Mouse (Mus musculus) heart, postnatal 10 days (tissue): Measurements from ENCODE around the gene Senp6. TPM values are rescaled to one million over a fixed set of nuclear protein-coding genes. Genes with fewer than 3 reads are reported as not detected.
A peak's percentile ranks its signal among the peaks of the same experiment; 100 is the strongest.
"Not testable (repeated sequence)": the region's sequence is repeated elsewhere in the genome, so short reads cannot be mapped to it uniquely, and the experiment has no call there.

Source experiments
- DNase-seq, 2 experiments: peaks; one replicate each; pipeline ENCODE4 v3.0.0; 2021
- intact Hi-C: fragments of 180-260 bp; cut with DNase I; formaldehyde crosslinking; loops from one replicate; pipeline ENCODE4 v1.15.1; 2025
- total RNA-seq, 2 experiments: library from RNA; stranded (reverse); gene quantifications; 2 replicates each; pipeline ENCODE4 v1.2.3; 2021

Gene Senp6
- total RNA-seq: 10 to 100 TPM; 87.9 to 91.3 TPM

DNA sequence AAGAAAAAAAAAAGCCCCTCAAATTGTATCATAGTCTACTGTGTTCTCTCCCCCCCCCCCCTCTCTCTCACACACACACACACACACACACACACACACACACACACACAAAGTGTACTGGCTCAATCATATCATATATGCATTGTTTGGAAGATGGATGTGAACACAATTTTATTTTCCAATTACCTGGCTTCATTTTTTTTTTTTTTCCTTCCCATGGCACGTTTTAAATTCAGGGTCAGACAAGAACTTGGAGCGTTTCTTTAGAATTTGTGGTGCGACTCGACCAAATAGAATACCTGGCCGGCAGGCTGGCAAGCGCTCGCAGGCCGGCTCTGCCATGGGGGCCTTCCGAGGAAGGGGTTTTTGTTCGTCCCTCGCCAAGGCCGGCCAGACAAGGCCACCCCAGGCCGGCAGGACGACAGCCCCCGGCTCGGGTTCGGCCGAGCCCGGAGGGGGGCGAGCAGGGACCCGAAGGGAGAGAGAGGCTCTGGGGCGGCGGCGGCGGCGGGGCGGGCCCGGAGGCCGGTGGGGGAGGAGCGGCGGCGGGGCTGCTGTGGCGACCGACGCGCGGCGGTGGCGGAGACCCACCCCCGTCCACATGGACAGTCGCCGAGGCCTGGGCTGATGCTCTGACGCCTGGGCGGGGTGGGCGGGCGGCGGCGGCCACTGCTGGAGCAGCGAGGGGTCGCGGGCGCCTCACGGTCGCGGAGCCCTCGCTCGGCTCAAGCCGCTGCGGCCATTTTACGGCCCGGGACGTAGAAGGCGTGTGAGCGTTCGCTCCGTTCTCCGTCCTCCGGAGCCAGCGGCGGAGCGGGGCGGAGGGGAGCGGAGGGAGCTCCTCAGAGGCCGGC is at the start of gene Senp6:
TSS of gene Senp6 (plus strand) at position 537 of the 854 bp plus-strand sequence.
- DNase-seq: peak; percentile 83 to 84
- intact Hi-C loops: no loop called here

DNA sequence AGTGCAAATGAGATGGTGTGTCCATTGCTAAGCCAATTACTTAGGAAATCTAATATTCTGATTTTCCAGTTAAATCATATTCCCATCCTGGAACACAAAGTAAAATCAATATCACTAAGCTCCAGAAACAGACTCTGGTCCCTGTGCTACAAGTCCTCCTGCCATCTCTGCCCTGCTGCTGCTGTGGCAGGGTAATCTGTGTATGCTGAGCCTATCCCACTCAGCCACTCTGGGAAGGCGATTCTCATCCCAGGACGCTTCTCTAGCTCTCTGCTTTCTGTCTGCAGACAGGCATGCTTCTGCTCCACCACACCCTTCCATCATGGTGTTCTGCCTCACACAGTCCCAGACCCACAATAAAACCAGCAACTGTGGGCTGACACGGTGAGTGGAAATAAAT is 46.3 kb upstream of the Senp6 start:
- intact Hi-C loops: loop anchor here (10.0 kb wide), 1 partner anchor 1246 kb away; no protein-coding TSS in a partner anchor
- no peak for DNase-seq

DNA sequence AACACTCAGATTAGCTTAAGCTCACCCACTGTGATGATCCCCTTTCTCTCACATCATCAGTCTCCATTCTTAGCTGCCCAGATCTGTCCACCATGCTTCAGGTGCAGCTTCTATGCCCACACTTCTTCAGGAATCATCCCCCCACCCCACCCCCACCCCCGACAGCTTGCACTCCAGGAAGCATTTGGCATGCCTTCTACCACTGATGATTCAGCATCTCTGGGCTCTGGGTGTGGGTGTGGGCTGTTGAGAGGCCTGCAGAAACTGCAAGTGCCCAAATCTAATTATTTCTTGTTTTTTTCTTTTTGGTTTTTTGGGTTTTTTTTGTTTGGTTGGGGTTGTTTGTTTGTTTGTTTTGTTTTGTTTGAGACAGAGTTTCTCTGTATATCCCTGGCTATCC is 45.1 kb upstream of the Senp6 start:
- intact Hi-C loops: loop anchor here (10.0 kb wide), 1 partner anchor 1247 kb away; no protein-coding TSS in a partner anchor
- no peak for DNase-seq

DNA sequence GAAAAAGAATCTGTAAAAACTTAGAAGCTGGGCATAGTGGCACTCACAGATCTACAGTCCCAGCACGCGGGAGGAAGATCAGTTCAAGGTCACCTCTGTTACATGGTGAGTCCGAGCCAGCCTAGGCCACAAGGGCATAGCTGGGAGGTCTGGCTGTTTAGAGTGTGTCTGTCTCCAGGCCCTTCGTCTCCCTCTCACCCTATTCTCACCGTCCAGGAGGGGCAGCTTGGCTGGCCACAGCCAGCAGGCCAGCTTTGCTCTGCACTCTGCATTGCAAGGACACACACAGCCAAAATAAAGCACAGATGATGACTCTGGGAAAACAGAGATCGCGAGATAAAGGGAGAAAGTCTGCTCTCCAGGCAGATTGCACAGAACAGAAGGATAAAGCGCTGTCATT is 43.9 kb upstream of the Senp6 start:
- DNase-seq: peak; percentile 14 to 23
- intact Hi-C loops: loop anchor here (10.0 kb wide), 1 partner anchor 1248 kb away; no protein-coding TSS in a partner anchor

DNA sequence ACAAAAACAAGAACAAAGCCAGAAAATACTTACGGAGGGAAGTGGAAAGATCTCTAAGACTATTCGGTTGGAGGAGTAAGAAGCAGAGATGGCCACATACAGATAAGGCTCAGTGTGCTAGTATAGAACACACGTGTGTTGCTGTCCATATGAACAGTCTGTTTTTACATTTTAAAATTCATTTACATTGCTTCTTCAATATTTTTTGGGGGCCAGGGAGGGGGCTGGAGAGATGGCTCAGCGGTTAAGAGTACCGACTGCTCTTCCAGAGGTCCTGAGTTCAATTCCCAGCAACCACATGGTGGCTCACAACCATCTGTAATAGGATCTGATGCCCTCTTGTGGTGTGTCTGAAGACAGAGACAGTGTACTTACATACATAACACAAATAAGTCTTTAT is 41.4 kb upstream of the Senp6 start:
- DNase-seq: not testable (repeated sequence)
- intact Hi-C loops: loop anchor here (5.0 to 10.0 kb wide), 2 partner anchors 303 to 1251 kb away; no protein-coding TSS in a partner anchor

- intact Hi-C loops: loop anchor here (5.0 to 10.0 kb wide), 2 partner anchors 304 to 1251 kb away; no protein-coding TSS in a partner anchor
- peak; percentile 81 to 89 for DNase-seq
These were observed 40.7 kb upstream of the Senp6 start for GRCm38 (mm10) chr9:80026017-80026416.

DNA sequence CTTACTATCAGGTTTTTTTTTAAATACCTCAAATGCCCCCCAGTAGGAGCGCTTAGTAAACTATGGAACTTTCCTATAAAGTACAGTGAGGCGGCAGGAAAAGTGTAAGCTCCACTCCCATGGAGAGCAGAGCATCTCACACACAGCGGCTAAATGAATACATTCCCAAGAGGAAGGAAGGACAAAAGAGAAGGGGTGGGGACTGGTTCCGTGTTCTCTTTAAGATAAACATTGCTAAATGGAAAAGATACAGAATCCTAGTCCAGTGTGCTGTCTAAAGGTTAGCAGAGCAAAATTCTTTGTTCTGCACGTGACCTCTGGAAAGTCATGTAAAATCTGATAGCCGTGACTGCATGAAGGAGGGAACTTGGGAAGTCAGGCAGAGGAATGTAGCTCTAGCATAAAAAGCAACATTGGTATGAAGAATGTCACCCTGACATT is 40.1 kb upstream of the Senp6 start:
- intact Hi-C loops: loop anchor here (5.0 to 10.0 kb wide), 2 partner anchors 304 to 1252 kb away; no protein-coding TSS in a partner anchor
- no peak for DNase-seq

GRCm38 (mm10) chr9:80037262-80037996 is 29.3 kb upstream of the Senp6 start:
- no peak for DNase-seq
- intact Hi-C loops: no loop called here

DNA sequence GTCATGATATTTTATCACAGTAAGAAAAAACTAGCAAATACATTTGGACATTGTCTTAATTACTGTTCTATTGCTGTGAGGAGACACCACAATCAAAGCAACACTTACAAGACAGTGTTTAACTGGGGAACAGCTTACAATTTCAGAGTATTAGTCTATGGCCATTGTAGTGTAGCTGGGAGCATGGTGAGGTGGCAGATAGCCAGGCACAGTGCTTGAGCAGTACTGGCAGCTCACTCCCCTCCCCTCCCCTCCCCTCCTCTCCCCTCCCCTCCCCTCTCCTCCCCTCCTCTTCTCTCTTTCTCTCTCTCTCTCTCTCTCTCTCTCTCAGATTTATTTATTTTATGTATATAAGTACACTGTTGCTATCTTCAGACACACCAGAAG is 28.7 kb upstream of the Senp6 start:
- no peak for DNase-seq
- intact Hi-C loops: no loop called here

DNA sequence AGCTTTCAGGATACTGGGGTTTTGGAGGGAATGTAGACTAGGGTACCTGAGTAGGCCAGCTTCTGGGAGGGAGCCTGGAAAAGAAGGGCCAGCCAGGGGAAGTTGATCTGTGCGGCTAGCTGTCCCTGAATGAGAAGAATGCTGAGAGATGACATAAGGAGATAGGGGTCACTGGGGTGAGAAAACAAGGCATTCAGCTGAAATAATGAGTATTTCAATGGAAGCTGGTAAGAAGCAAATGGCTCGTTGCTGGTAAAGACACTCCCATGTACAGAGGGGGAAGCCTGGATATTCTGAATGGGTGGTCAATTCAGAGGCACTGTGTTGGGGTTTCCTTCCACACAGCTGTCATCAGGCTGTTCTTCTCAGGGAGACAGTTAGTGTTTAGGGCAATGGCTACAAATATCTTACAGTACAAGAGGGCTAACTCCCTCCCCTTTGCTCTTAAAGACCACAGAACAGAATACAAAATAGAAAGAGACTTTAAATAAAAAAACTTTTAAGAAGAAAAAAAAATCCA is 27.3 kb upstream of the Senp6 start:
- intact Hi-C loops: no loop called here
- no peak for DNase-seq

DNA sequence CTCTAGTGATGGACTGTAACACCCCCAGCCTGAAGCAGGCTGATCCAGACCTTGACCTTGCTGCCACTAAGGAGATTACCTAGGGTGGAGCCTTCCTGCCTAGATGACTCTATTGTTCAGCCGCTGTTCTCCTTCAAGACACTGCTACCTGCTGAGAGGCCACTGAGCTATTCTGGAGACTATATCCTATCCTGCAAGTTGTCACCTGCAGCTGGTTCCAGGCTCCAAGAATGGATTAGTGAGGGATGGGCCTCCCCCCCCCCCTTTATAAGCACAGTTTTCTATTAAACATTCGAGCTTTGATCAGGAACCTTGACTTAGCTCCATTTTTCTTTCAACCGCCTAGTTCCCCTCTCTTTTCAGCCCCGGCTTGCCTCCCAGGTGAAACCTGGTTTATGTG is 22.4 kb upstream of the Senp6 start:
- DNase-seq, intact Hi-C loops: not testable (repeated sequence)

GRCm38 (mm10) chr9:80049271-80049670 is 17.4 kb upstream of the Senp6 start:
- intact Hi-C loops, DNase-seq: not testable (repeated sequence)

- DNase-seq: no peak
- intact Hi-C loops: no loop called here
These were observed 13.8 kb upstream of the Senp6 start for GRCm38 (mm10) chr9:80052951-80053350.

DNA sequence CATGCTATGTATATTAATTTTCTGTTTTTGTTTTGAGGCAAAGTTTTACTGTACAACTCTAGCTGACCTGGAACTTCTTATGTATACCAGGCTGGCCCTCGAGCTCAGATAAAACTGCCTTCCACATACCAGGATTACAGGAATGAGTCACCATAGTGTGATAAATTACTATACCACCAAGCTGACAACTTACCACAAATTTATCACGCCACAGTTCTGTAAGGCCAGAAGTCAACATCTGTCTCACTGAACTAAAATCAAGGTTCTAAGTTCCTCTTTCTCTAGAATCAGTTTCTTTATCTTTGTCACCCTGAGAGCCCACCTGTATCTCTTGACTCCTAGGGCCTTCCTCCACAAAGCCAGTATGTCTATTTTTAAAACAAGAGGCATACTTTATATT is 9.0 kb upstream of the Senp6 start:
- DNase-seq: no peak
- intact Hi-C loops: no loop called here

DNA sequence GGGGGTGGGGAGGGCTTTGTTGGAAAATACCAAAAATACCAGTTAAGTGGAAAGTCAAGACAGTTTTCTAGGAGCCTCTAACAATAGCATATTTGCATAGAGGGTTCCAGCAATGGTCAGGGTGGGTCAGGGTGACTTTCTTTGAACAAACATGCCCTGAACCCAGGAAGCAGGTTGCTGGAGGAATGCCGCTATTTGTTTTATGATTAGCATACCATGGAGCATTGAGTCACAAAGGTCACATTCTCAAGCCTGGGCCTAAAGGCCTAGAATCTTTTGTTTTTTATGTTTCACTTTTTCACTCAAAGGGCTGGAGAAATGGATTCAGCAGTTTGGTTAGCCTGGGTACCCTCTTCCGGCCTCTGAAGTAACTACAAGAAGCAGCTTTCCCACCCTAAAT is 1.2 kb upstream of the Senp6 start:
- DNase-seq, intact Hi-C loops: not testable (repeated sequence)

DNA sequence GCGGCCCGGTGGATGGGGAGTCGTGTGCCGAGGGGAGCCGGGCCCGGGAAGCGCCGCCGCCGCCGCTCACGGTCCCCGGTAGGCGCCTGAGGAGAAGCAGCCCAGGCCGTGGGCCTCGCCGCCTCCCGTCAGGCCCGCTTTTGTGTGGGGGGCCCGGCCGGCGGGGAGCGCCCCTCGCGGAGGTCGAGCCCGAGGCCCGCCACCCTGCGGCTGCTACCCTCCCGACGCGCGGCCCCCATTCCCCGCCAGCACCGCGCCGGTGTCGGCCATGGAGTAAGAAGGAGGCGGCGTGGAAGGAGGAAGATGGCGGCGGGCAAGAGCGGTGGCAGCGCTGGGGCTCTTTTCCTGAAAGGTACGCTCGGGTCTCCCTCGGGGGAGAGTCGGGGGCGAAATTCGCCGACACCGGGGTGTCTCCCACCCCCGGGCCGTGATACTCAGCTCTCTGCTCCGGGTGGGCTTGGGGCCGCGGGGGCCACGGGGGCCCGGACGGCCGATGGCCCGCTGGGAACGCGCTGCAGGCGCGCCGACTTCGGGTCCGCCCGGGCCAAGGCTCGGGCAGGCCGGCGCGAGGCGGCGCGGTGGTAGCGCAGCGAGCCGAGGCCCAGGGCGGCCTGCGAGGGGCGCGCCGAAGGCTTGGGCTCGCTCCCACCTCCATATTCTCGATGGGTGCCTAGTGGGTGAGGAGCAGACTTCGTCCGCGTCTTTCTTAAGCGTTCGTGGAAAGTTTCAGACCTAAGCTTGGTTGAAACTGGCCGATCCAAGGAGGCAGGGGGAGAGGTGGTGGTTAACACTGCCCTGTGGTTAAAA is 721 bp downstream of the Senp6 start:
- peak; percentile 84 to 85 for DNase-seq
- intact Hi-C loops: no loop called here

- intact Hi-C loops: no loop called here
These were observed 1.4 kb downstream of the Senp6 start for GRCm38 (mm10) chr9:80068028-80068515.

GRCm38 (mm10) chr9:80068735-80069315 is 2.1 kb downstream of the Senp6 start:
- intact Hi-C loops: no loop called here
- no peak for DNase-seq

More at GRCm38 (mm10) chr9:80068028-80068515, 1.4 kb downstream of the Senp6 start:
- DNase-seq: peak in 1 of 2 experiments; percentile 66

GRCm38 (mm10) chr9:80070026-80070425 is 3.3 kb downstream of the Senp6 start:
- intact Hi-C loops: no loop called here
- no peak for DNase-seq

DNA sequence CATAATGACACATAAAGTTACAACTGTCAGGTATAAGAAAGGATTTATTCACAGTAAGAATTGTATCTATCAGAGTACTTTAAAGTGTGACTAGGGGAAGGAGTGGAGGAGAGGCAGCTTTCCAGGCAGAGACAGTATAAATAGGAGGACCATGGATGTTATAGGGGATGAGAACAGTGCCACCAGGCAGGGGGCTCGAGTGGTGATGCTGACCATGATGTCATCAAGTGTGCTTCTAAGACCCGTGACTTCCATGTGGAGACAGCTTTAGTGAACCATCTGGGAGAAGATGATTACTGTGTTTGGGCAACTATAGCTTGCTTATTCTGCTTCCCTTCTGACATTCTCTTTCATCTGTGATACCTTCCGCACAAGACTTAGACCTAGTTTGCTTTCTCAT is 4.9 kb downstream of the Senp6 start:
- no peak for DNase-seq
- intact Hi-C loops: no loop called here
